Mouse (Mus musculus) midbrain, embryonic 13.5 days (tissue): Measurements from ENCODE around the gene Qrich2. TPM values are rescaled to one million over a fixed set of nuclear protein-coding genes. Genes with fewer than 3 reads are reported as not detected.
"Not testable (repeated sequence)": the region's sequence is repeated elsewhere in the genome, so short reads cannot be mapped to it uniquely, and the experiment has no call there.

ENCODE experiments used
- ATAC-seq: fragments of 200-750 bp; cut with Nextera tagmentation; 2 replicates; pipeline ENCODE4 v1.8.0; 2017; ENCODE audit warnings: mild to moderate bottlenecking, moderate TSS enrichment, moderate library complexity
- H3K27ac ChIP-seq: fragments of 300-500 bp; sonication (generic); 2 replicates; pipeline ENCODE4 v1.5.1; 2015; ENCODE audit warnings: inconsistent platforms, mild to moderate bottlenecking, moderate library complexity
- H3K27me3 ChIP-seq: fragments of 300-500 bp; sonication (generic); 2 replicates; pipeline ENCODE4 v1.6.1; 2015; ENCODE audit warnings: mild to moderate bottlenecking, inconsistent platforms
- H3K36me3 ChIP-seq: fragments of 300-500 bp; sonication (generic); 2 replicates; pipeline ENCODE4 v1.6.1; 2015; ENCODE audit warnings: mild to moderate bottlenecking, inconsistent platforms
- H3K4me1 ChIP-seq: fragments of 300-500 bp; sonication (generic); replicated peaks from 2 replicates; pipeline ENCODE4 v1.6.1; 2015; ENCODE audit warnings: inconsistent platforms
- H3K4me2 ChIP-seq: fragments of 300-500 bp; sonication (generic); replicated peaks from 2 replicates; pipeline ENCODE4 v1.6.1; 2015; ENCODE audit warnings: moderate library complexity, mild to moderate bottlenecking, inconsistent platforms
- H3K4me3 ChIP-seq: fragments of 300-500 bp; sonication (generic); replicated peaks from 2 replicates; pipeline ENCODE4 v1.5.1; 2015; ENCODE audit warnings: mild to moderate bottlenecking, inconsistent platforms
- H3K9ac ChIP-seq: fragments of 300-500 bp; sonication (generic); replicated peaks from 2 replicates; pipeline ENCODE4 v1.6.1; 2015; ENCODE audit warnings: mild to moderate bottlenecking, inconsistent platforms
- H3K9me3 ChIP-seq: fragments of 300-500 bp; sonication (generic); 2 replicates; pipeline ENCODE4 v1.6.1; 2016; ENCODE audit warnings: mild to moderate bottlenecking, inconsistent platforms
- WGBS: fragments of 180-500 bp; shearing (Covaris S2); methylation state at CpG from one replicate; pipeline ENCODE4 v1.1.7; 2015; 5-methylcytosine and 5-hydroxymethylcytosine counted together
- polyA plus RNA-seq: library from polyadenylated mRNA; unstranded; fragments of >200 nt; fragmentation: Nextera tagmentation; extraction: Ambion mirVana; gene quantifications from 2 replicates; pipeline ENCODE4 v1.2.1, GENCODE M21; 2015

Qrich2 gene
- polyA plus RNA-seq, 1 experiment from 2014 or later = not detected

DNA sequence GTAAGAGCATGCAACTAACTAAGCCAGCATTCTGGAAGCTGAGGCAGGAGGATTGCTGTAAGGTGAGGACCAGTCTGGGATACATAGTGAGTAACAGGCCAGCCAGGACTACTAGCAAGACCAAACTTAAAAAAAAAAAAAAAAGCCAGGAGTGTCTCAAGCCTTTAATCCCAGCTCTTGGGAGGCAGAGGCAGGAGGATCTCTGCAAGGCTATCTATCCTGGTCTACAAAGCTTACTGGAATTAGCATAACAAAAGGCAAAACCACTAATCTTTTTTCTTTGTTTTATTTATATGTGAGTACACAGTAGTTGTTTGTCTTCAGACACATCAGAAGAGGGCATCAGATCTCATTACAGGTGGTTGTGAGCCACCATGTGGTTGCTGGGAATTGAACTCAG lies 22.2 kb upstream of the Qrich2 start:
- ATAC-seq = no peak
- H3K9me3 ChIP-seq = no peaks in the 10 kb centered on the region
- no peak overlapping the region for H3K4me3 ChIP-seq
- no peak overlapping the region for H3K9ac ChIP-seq
- no peaks in the 10 kb centered on the region for H3K27me3 ChIP-seq
- H3K27ac ChIP-seq = no peak overlapping the region
- peaks cover 13% of the 10 kb centered on the region for H3K4me1 ChIP-seq
- H3K36me3 ChIP-seq = peaks cover 44% of the 10 kb centered on the region
- H3K4me2 ChIP-seq = no peak overlapping the region

DNA sequence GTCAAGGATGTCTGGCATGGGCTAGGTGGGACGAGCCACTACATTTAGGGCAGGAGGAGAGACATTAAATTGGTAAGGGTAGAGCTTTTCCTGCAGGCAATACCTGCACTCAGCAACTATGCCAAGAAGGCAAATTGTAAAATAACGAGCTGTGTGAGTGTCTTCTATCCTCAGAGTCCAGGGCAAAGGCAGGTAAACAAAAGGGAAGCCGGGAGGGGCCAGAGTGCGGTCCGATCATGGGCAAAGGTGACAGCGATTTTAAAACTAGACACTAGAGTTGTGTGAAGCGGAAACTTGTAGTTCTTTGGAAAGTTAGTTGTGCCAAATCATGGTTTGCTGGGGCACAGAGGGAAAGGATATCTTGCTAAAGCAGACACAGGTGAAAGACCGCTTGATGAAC lies 18.2 kb upstream of the Qrich2 start:
- 95% methylated on average over 8 of the region's 8 CpGs for WGBS
- Histone ChIP-seq H3K9me3 (no peaks in the 10 kb centered on the region), H3K4me3 (no peak overlapping the region), H3K27me3 (no peaks in the 10 kb centered on the region), H3K27ac (no peak overlapping the region), H3K9ac (no peak overlapping the region), H3K4me2 (no peak overlapping the region), H3K36me3 (peaks cover 81% of the 10 kb centered on the region), H3K4me1 (peaks cover 8% of the 10 kb centered on the region)
- no peak for ATAC-seq

- 87% methylated on average over 7 of the region's 7 CpGs for WGBS
- ATAC-seq = no peak
- no peak overlapping the region for H3K27ac ChIP-seq
- H3K4me2 ChIP-seq = no peak overlapping the region
- H3K9ac ChIP-seq = no peak overlapping the region
- H3K4me3 ChIP-seq = no peak overlapping the region
- H3K9me3 ChIP-seq = no peaks in the 10 kb centered on the region
- no peaks in the 10 kb centered on the region for H3K27me3 ChIP-seq
- peaks cover 94% of the 10 kb centered on the region for H3K36me3 ChIP-seq
- H3K4me1 ChIP-seq = no peaks in the 10 kb centered on the region
Observed at GRCm38 (mm10) chr11:116481776-116482175, 15.7 kb upstream of the Qrich2 start.

- H3K4me3 ChIP-seq = no peak overlapping the region
- no peak overlapping the region for H3K4me2 ChIP-seq
- H3K36me3 ChIP-seq = peaks cover 96% of the 10 kb centered on the region
- H3K9ac ChIP-seq = no peak overlapping the region
- H3K27ac ChIP-seq = no peak overlapping the region
- no peaks in the 10 kb centered on the region for H3K9me3 ChIP-seq
- H3K4me1 ChIP-seq = no peaks in the 10 kb centered on the region
- 96% methylated on average over 8 of the region's 8 CpGs for WGBS
- ATAC-seq = no peak
- no peaks in the 10 kb centered on the region for H3K27me3 ChIP-seq
Observed at GRCm38 (mm10) chr11:116480975-116481374, 14.9 kb upstream of the Qrich2 start.

- H3K27me3 ChIP-seq = no peaks in the 10 kb centered on the region
- no peaks in the 10 kb centered on the region for H3K4me1 ChIP-seq
- no peak overlapping the region for H3K4me2 ChIP-seq
- H3K27ac ChIP-seq = no peak overlapping the region
- 67% methylated on average over 8 of the region's 8 CpGs for WGBS
- H3K36me3 ChIP-seq = peaks cover 96% of the 10 kb centered on the region
- no peak overlapping the region for H3K4me3 ChIP-seq
- no peaks in the 10 kb centered on the region for H3K9me3 ChIP-seq
- no peak overlapping the region for H3K9ac ChIP-seq
- no peak for ATAC-seq
Observed at GRCm38 (mm10) chr11:116479832-116480231, 13.8 kb upstream of the Qrich2 start.

DNA sequence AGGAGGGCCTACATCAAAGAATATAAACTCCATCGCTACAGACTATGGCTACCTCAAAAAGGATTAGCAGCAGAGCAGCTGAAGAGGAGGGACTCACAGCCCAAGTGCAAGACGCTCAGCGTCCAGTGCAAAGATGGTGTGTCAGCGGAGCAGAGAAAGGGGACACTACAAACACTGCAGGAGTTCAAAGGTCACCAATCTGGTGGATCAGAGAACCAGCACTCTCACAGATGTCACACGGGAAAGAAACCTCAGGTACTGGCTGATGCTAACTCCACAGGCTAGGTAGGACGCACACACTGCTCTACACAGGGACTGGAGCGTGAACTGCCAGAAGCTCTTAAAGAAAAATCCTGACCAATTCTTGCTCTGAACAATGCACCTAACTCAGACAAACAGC lies 12.9 kb upstream of the Qrich2 start:
- H3K9me3 ChIP-seq = no peaks in the 10 kb centered on the region
- H3K4me2 ChIP-seq = no peak overlapping the region
- no peak overlapping the region for H3K9ac ChIP-seq
- ATAC-seq = no peak
- no peak overlapping the region for H3K4me3 ChIP-seq
- 59% methylated on average over 7 of the region's 7 CpGs for WGBS
- H3K36me3 ChIP-seq = peaks cover 94% of the 10 kb centered on the region
- H3K27ac ChIP-seq = no peak overlapping the region
- no peaks in the 10 kb centered on the region for H3K4me1 ChIP-seq
- H3K27me3 ChIP-seq = no peaks in the 10 kb centered on the region

- no peaks in the 10 kb centered on the region for H3K9me3 ChIP-seq
- H3K4me3 ChIP-seq = no peak overlapping the region
- 69% methylated on average over 15 of the region's 15 CpGs for WGBS
- H3K27me3 ChIP-seq = no peaks in the 10 kb centered on the region
- H3K36me3 ChIP-seq = peaks cover 98% of the 10 kb centered on the region
- H3K9ac ChIP-seq = no peak overlapping the region
- ATAC-seq = no peak
- H3K27ac ChIP-seq = no peak overlapping the region; the same call in 1 of the 2 replicates
- no peaks in the 10 kb centered on the region for H3K4me1 ChIP-seq
- no peak overlapping the region for H3K4me2 ChIP-seq
Observed at GRCm38 (mm10) chr11:116477160-116477759, 11.2 kb upstream of the Qrich2 start.

DNA sequence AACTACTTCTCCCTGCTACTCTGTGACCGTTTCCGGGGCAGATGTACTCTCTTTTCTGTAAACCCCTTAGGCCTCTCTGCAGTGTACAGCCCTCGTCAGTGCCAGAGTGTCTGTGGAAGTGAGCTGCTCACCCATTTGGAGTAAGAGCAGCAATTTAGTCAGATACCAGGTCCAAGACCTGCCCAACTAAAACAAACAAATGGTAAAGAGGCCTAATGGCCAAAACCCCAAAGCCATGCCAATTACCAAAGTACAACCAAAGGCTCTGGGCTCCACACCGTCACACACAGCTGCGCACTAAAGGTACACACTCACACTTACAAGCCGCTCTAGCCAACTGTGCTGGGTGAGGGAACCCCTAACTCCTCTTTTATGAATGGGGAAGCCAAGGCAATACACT lies 10.7 kb upstream of the Qrich2 start:
- peaks cover 98% of the 10 kb centered on the region for H3K36me3 ChIP-seq
- H3K4me1 ChIP-seq = no peaks in the 10 kb centered on the region
- H3K4me3 ChIP-seq = no peak overlapping the region
- H3K27ac ChIP-seq = no peak overlapping the region; the same call in 1 of the 2 replicates
- no peaks in the 10 kb centered on the region for H3K9me3 ChIP-seq
- ATAC-seq = no peak
- WGBS = 91% methylated on average over 6 of the region's 6 CpGs
- no peak overlapping the region for H3K4me2 ChIP-seq
- H3K27me3 ChIP-seq = no peaks in the 10 kb centered on the region
- H3K9ac ChIP-seq = no peak overlapping the region

DNA sequence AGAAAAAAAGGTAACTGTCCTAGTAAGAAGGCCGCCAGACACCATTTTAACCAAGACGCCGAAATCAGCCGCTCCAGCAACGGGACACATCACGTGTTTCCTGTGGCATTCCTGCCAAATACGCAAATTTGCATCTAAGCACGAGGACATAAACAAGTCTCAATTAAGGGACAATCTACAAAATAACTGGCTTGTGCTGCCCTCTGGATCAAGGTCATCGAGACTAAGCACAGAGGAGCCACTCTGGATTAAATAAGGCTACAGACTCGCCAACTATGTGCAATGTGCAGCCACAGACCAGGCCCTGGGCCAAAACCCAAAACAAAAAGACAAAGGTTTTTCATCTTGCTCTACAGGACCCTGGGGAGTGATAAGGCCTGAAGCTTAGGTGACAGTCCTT lies 10.0 kb upstream of the Qrich2 start:
- ATAC-seq = no peak
- Histone ChIP-seq H3K27ac (no peak overlapping the region), H3K9ac (no peak overlapping the region), H3K27me3 (no peaks in the 10 kb centered on the region), H3K9me3 (no peaks in the 10 kb centered on the region), H3K4me3 (no peak overlapping the region), H3K4me2 (no peak overlapping the region), H3K36me3 (peaks cover 98% of the 10 kb centered on the region), H3K4me1 (no peaks in the 10 kb centered on the region)
- 89% methylated on average over 10 of the region's 10 CpGs for WGBS

- no peak overlapping the region for H3K4me3 ChIP-seq
- no peaks in the 10 kb centered on the region for H3K27me3 ChIP-seq
- no peak overlapping the region for H3K9ac ChIP-seq
- H3K4me2 ChIP-seq = no peak overlapping the region
- WGBS = 89% methylated on average over 4 of the region's 4 CpGs
- H3K9me3 ChIP-seq = no peaks in the 10 kb centered on the region
- peaks cover 76% of the 10 kb centered on the region for H3K36me3 ChIP-seq
- H3K27ac ChIP-seq = no peak overlapping the region
- H3K4me1 ChIP-seq = no peaks in the 10 kb centered on the region
- no peak for ATAC-seq
Observed at GRCm38 (mm10) chr11:116472275-116472674, 6.2 kb upstream of the Qrich2 start.

DNA sequence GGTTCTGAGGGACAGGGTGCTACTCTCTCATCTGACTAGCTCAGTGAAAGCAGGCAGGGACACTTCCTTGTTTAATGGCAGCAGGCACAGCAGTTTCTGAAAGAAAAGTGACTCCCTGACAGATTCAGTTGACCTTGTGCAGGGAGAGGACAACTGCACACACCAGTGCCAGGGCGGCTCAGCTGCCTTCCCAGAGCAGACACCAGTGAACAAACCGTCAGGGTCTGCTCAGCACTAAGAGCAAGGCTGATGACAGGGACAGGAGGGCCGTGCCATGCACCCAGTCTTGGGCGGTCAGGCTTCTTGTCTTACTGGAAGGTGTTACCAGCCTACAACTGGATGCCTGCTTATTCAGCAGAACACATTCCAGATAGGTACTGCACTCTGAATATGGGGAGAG lies 4.9 kb upstream of the Qrich2 start:
- H3K36me3 ChIP-seq = peaks cover 62% of the 10 kb centered on the region
- no peaks in the 10 kb centered on the region for H3K4me1 ChIP-seq
- H3K27me3 ChIP-seq = no peaks in the 10 kb centered on the region
- H3K9me3 ChIP-seq = no peaks in the 10 kb centered on the region
- H3K9ac ChIP-seq = no peak overlapping the region
- WGBS = 97% methylated on average over 4 of the region's 4 CpGs
- H3K4me3 ChIP-seq = no peak overlapping the region
- no peak overlapping the region; the same call in 1 of the 2 replicates for H3K27ac ChIP-seq
- H3K4me2 ChIP-seq = no peak overlapping the region
- ATAC-seq = no peak

DNA sequence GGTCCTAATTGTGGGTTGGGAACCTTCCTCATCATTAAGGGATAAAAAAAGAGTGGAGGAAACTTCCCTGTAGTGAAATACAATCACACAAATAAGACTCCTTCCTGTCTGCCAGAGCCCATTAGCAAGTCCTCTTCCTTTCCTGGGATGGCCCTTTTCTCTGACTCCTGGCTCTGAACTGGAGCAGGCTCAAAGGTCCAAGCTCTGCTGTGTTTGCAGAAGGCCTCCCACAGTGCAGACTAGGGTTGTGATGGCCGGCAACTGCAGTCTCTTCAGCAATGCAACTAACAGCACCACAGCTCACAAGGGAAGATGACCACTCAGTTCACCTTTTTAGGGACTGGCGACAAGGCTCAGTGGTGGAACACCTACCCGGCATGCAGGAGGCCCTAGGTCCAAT lies 4.2 kb upstream of the Qrich2 start:
- Histone ChIP-seq H3K27me3 (no peaks in the 10 kb centered on the region), H3K4me2 (no peak overlapping the region), H3K9ac (no peak overlapping the region), H3K9me3 (no peaks in the 10 kb centered on the region), H3K4me3 (no peak overlapping the region), H3K36me3 (peaks cover 56% of the 10 kb centered on the region), H3K4me1 (no peaks in the 10 kb centered on the region), H3K27ac (no peak overlapping the region)
- ATAC-seq = no peak
- 82% methylated on average over 3 of the region's 3 CpGs for WGBS

DNA sequence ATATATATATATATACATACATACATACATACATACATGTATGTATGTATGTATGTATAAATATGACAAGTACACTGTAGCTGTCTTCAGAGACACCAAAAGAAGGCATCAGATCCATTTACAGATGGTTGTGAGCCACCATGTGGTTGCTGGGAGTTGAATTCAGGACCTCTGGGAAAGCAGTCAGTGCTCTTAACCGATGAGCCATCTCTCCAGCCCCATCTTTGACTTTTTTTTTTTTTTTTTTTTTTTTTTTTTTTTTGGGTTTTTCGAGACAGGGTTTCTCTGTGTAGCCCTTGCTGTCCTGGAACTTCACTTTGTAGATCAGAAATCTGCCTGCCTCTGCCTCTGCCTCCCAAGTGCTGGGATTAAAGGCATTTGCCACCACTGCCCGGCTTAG lies 2.3 kb upstream of the Qrich2 start:
- not testable (repeated sequence) for H3K27ac ChIP-seq, H3K9ac ChIP-seq, H3K9me3 ChIP-seq, H3K4me3 ChIP-seq, H3K4me2 ChIP-seq, H3K4me1 ChIP-seq, ATAC-seq, H3K27me3 ChIP-seq
- 93% methylated on average over 3 of the region's 3 CpGs for WGBS
- H3K36me3 ChIP-seq = peaks cover 39% of the 10 kb centered on the region
